Mouse (Mus musculus) forebrain, embryonic 10.5 days (tissue): ENCODE measurements at regions not wholly inside any gene's neighbourhood (a gene's known extent, or its start where the extent isn't known, plus 50 kb on each side); places are given as distances from the start of the nearest gene placed in this dataset.

Source experiments
- DNase-seq: peaks from one replicate; pipeline ENCODE4 v3.0.0-alpha.2; 2017; ENCODE audit warnings: low spot score; ENCODE audit errors: extremely low spot score
- H3K27ac ChIP-seq: fragments of 300-500 bp; sonication (generic); 2 replicates; pipeline ENCODE4 v1.5.1; 2016; ENCODE audit warnings: mild to moderate bottlenecking
- H3K27me3 ChIP-seq: fragments of 300-500 bp; sonication (generic); 2 replicates; pipeline ENCODE4 v1.6.1; 2016; ENCODE audit warnings: mild to moderate bottlenecking; ENCODE audit not compliant: poor library complexity, severe bottlenecking
- H3K36me3 ChIP-seq: fragments of 300-500 bp; sonication (generic); replicated peaks from 2 replicates; pipeline ENCODE4 v1.6.1; 2016; ENCODE audit warnings: mild to moderate bottlenecking, moderate library complexity
- H3K4me1 ChIP-seq: fragments of 300-500 bp; sonication (generic); 2 replicates; pipeline ENCODE4 v1.6.1; 2016
- H3K4me3 ChIP-seq: fragments of 300-500 bp; sonication (generic); 2 replicates; pipeline ENCODE4 v1.5.1; 2016; ENCODE audit warnings: mild to moderate bottlenecking, moderate library complexity
- H3K9me3 ChIP-seq: fragments of 300-500 bp; sonication (generic); 2 replicates; pipeline ENCODE4 v1.6.1; 2016; ENCODE audit warnings: mild to moderate bottlenecking, moderate library complexity
- WGBS: fragments of 180-500 bp; shearing (Covaris S2); methylation state at CpG from one replicate; pipeline ENCODE4 v1.1.7; 2016; 5-methylcytosine and 5-hydroxymethylcytosine counted together

- H3K9me3 ChIP-seq = no peaks in the 10 kb centered on the region
- H3K27me3 ChIP-seq = peaks cover 21% of the 10 kb centered on the region
- H3K36me3 ChIP-seq = no peaks in the 10 kb centered on the region
- no peak overlapping the region for H3K4me3 ChIP-seq
- WGBS = 68% methylated on average over 13 of the region's 13 CpGs
- DNase-seq = no peak
- peaks cover 29% of the 10 kb centered on the region for H3K4me1 ChIP-seq
- H3K27ac ChIP-seq = no peak overlapping the region
Measured at GRCm38 (mm10) chr5:54178966-54179547, 180.8 kb downstream of the Stim2 start.

DNA sequence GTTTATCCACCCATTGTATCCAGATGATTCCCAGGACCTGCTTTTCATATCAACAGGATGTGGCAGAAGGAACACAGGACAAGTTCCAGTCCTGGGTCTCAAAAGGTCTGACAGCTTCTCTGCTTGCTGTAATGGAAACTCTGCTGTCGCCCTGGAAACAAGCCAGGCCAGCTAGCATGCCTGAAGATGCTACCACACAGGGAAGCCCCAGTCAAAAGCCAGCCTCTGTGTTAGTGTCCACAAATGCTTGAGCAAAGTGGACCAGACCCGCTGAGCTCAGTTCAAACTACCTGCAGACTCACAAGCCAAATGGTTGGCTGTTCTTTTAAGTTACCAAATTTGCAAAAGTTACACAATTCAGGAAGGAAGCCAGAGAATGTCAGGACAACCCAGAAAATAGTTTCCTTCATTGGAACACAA is 181.9 kb downstream of the Stim2 start:
- no peak for DNase-seq
- no peaks in the 10 kb centered on the region for H3K36me3 ChIP-seq

GRCm38 (mm10) chr5:54180640-54181326 is 182.5 kb downstream of the Stim2 start:
- Histone ChIP-seq H3K4me3 (peak overlapping the region; percentile 23; the same call in 1 of the 2 replicates), H3K36me3 (no peaks in the 10 kb centered on the region), H3K27ac (no peak overlapping the region), H3K9me3 (no peaks in the 10 kb centered on the region), H3K4me1 (peaks cover 29% of the 10 kb centered on the region), H3K27me3 (peaks cover 21% of the 10 kb centered on the region)
- WGBS = 53% methylated on average over 10 of the region's 10 CpGs
- DNase-seq = no peak

More for the DNA sequence above, 181.9 kb downstream of the Stim2 start:
- WGBS = 52% methylated on average over 2 of the region's 2 CpGs
- Histone ChIP-seq H3K27me3 (peaks cover 21% of the 10 kb centered on the region), H3K4me3 (no peak overlapping the region), H3K27ac (no peak overlapping the region), H3K9me3 (no peaks in the 10 kb centered on the region), H3K4me1 (peaks cover 29% of the 10 kb centered on the region)

DNA sequence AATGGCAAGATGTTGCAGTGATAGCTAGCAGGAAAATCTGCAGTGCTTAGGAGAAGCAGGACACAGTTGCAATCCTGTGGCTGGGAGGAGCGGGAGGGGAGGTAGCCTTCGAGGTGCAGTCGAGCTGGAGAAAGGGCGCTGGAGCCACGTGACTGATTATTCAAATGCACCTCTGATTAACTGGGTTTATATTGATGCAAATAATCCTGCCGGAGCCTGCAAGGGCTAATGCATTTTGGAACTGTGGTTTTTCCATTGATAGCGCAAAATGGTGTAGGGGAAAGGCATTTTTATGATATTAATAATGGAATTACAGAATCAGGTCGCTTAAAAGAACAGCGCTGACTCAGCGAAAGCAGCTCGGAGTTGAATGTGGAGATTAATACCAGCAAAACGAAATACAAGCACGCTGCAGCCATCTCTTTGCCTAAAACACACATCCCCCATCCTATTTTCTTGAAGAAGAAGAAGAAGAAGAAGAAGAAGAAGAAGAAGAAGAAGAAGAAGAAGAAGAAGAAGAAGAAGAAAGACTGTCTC is 183.1 kb downstream of the Stim2 start:
- Histone ChIP-seq H3K9me3 (no peaks in the 10 kb centered on the region), H3K4me3 (peak overlapping the region; percentile 23), H3K27ac (no peak overlapping the region), H3K27me3 (peaks cover 21% of the 10 kb centered on the region), H3K4me1 (peaks cover 29% of the 10 kb centered on the region), H3K36me3 (no peaks in the 10 kb centered on the region)
- 26% methylated on average over 13 of the region's 13 CpGs for WGBS
- DNase-seq = peak; percentile 32

GRCm38 (mm10) chr5:54182754-54183153 is 184.5 kb downstream of the Stim2 start:
- Histone ChIP-seq H3K27me3 (peaks cover 21% of the 10 kb centered on the region), H3K4me1 (peaks cover 29% of the 10 kb centered on the region), H3K36me3 (no peaks in the 10 kb centered on the region), H3K27ac (no peak overlapping the region), H3K4me3 (no peak overlapping the region), H3K9me3 (no peaks in the 10 kb centered on the region)
- WGBS = 91% methylated on average over 4 of the region's 4 CpGs
- no peak for DNase-seq

DNA sequence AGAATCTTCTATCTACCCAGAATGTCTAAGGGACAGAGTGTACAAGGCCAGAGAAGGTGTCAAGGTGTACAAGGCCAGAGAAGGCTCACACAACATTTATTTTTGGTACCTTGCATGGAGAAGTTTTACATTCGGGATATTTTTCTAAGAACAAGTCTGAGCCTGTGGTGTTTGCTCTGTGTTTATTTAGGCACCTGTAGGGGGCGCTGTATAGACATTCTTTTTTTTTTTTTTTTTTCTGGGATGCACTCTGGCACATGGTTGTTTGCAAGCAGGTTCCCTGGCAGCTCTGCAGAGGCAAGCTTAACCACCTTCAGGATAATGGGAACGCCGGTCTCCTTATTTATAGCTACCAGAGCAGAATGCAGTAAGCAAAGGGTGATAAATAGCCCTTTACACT is 187.4 kb downstream of the Stim2 start:
- Histone ChIP-seq H3K27me3 (peaks cover 8% of the 10 kb centered on the region), H3K36me3 (no peaks in the 10 kb centered on the region), H3K4me1 (peaks cover 12% of the 10 kb centered on the region), H3K9me3 (no peaks in the 10 kb centered on the region), H3K27ac (no peak overlapping the region), H3K4me3 (no peak overlapping the region)
- no peak for DNase-seq
- 74% methylated on average over 4 of the region's 4 CpGs for WGBS

GRCm38 (mm10) chr5:54186076-54186676 is 187.9 kb downstream of the Stim2 start:
- Histone ChIP-seq H3K4me1 (peaks cover 7% of the 10 kb centered on the region), H3K9me3 (no peaks in the 10 kb centered on the region), H3K4me3 (no peak overlapping the region), H3K27me3 (peaks cover 7% of the 10 kb centered on the region), H3K36me3 (no peaks in the 10 kb centered on the region), H3K27ac (no peak overlapping the region)
- WGBS = 92% methylated on average over 11 of the region's 11 CpGs
- no peak for DNase-seq

GRCm38 (mm10) chr5:54191688-54192087 is 193.4 kb downstream of the Stim2 start:
- Histone ChIP-seq H3K27me3 (no peaks in the 10 kb centered on the region), H3K9me3 (no peaks in the 10 kb centered on the region), H3K4me3 (no peak overlapping the region), H3K4me1 (no peaks in the 10 kb centered on the region), H3K36me3 (no peaks in the 10 kb centered on the region), H3K27ac (no peak overlapping the region)
- DNase-seq = no peak
- WGBS = 88% methylated on average over 4 of the region's 4 CpGs

DNA sequence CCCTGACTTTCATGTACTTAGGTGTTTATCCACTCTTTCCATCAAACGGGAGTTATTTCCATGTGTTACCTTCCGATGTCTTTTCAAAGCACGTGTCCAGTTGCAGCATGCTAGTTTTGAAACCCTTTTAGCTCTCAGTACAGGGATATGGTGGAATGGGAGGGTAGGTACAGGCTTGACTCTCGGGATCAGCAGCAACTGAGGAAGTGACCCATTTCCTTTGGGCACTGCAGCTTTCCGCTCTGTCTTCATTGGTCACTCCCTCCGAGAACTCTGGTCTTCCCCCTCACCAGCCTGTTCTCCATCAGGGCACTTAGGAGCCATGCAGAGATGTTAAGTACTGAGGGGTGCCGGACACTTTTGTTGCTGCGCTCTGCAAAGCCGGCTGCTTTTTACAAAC is 196.5 kb downstream of the Stim2 start:
- DNase-seq = no peak
- WGBS = 85% methylated on average over 9 of the region's 9 CpGs
- H3K4me3 ChIP-seq = no peak overlapping the region
- peaks cover 4% of the 10 kb centered on the region for H3K4me1 ChIP-seq
- H3K9me3 ChIP-seq = no peaks in the 10 kb centered on the region
- no peaks in the 10 kb centered on the region for H3K27me3 ChIP-seq
- no peaks in the 10 kb centered on the region for H3K36me3 ChIP-seq
- no peak overlapping the region for H3K27ac ChIP-seq

GRCm38 (mm10) chr5:54200032-54200431 is 201.7 kb downstream of the Stim2 start:
- Histone ChIP-seq H3K36me3 (no peaks in the 10 kb centered on the region), H3K27me3 (no peaks in the 10 kb centered on the region), H3K27ac (no peak overlapping the region), H3K4me3 (no peak overlapping the region), H3K9me3 (no peaks in the 10 kb centered on the region), H3K4me1 (peaks cover 19% of the 10 kb centered on the region)
- WGBS = 64% methylated on average over 3 of the region's 3 CpGs
- no peak for DNase-seq

DNA sequence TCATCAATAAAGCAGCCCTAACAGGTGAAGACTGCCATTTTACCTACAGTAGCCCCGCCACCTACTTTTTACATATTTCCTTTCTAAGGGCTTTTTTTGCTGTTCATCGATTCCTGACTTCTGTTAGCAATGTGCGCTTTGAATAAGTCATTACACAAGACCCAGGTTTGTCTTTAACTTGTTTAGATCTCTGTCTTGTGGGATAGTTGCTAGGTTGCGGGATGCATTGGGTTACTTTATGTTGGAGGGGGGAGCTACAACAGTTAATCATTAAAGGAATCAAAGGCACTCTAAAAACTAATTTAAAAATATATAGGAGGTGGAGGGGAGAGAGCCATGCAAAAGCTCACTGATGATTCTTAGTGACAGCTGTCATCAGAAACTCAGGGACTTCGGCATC is 202.3 kb downstream of the Stim2 start:
- H3K4me1 ChIP-seq = peaks cover 19% of the 10 kb centered on the region
- no peak overlapping the region for H3K27ac ChIP-seq
- no peak for DNase-seq
- H3K4me3 ChIP-seq = no peak overlapping the region
- 87% methylated on average over 5 of the region's 5 CpGs for WGBS
- no peaks in the 10 kb centered on the region for H3K36me3 ChIP-seq
- H3K9me3 ChIP-seq = no peaks in the 10 kb centered on the region
- no peaks in the 10 kb centered on the region for H3K27me3 ChIP-seq

DNA sequence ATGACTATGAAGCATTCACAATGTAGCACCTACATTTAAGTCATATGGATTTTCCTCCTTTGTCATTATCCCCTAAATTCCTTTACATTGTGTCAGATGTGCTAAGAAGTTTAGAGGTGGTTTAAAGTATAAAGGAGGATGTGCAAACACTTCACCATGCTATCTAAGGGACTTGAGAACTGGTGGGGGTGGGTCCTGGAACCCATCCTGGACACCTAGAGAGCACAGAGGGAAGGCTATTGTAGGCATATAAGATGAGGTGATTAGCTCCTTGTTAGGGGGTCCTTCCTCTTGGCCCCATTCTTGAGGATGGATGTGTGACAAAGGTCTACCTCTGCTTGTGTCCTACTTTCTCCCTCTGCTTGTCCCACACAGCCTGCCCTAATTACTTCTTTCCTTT is 213.2 kb downstream of the Stim2 start:
- H3K4me1 ChIP-seq = peaks cover 4% of the 10 kb centered on the region; the same call in 1 of the 2 replicates
- H3K36me3 ChIP-seq = no peaks in the 10 kb centered on the region
- no peak for DNase-seq
- no peaks in the 10 kb centered on the region for H3K27me3 ChIP-seq
- H3K9me3 ChIP-seq = no peaks in the 10 kb centered on the region
- H3K4me3 ChIP-seq = no peak overlapping the region
- H3K27ac ChIP-seq = no peak overlapping the region

DNA sequence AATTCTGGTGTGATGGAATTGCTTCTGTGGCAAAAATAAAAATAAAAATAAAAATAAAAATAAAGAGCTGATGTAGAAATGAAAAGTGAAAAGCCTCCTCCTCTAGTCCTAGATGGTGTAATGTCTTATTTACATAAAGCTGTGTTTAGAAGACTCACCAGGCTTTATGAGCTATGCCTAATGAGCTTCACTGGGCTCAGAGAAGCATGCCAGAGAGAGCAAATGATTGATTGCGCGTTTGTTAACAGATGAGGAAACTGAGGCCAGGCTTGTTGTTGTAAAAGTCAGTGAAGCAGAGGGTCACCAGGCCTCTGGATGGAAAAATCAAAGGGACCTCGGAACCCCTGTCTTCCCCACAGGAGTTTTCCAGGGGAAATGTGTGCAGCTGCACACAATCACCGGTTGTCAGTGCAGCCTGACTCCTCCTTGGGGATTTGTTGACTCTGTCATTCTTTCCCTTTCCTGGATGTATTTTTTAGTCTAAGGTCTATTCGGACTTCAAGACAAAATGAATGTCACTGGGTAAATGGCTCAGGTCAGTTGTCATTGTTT is 213.8 kb downstream of the Stim2 start:
- H3K9me3 ChIP-seq = no peaks in the 10 kb centered on the region
- no peak overlapping the region for H3K4me3 ChIP-seq
- no peak for DNase-seq
- H3K27me3 ChIP-seq = no peaks in the 10 kb centered on the region
- WGBS = 67% methylated on average over 5 of the region's 5 CpGs
- H3K4me1 ChIP-seq = peaks cover 4% of the 10 kb centered on the region; the same call in 1 of the 2 replicates
- no peaks in the 10 kb centered on the region for H3K36me3 ChIP-seq
- H3K27ac ChIP-seq = no peak overlapping the region
